Mouse (Mus musculus) testis, postnatal 14 days (tissue): ENCODE results near the gene Fsd1l.

Experiments
- DNase-seq: peaks from one replicate; pipeline ENCODE4 v3.0.0; 2021; ENCODE audit warnings: low spot score

Gene Fsd1l

GRCm38 (mm10) chr4:53631316-53632010 lies at the start of gene Fsd1l:
Gene Fsd1l (plus strand): TSS chr4:53631471.
- DNase-seq: peak; percentile 80

- no peak for DNase-seq
Measured at GRCm38 (mm10) chr4:53587676-53588075, 43.6 kb upstream of the Fsd1l start.

DNA sequence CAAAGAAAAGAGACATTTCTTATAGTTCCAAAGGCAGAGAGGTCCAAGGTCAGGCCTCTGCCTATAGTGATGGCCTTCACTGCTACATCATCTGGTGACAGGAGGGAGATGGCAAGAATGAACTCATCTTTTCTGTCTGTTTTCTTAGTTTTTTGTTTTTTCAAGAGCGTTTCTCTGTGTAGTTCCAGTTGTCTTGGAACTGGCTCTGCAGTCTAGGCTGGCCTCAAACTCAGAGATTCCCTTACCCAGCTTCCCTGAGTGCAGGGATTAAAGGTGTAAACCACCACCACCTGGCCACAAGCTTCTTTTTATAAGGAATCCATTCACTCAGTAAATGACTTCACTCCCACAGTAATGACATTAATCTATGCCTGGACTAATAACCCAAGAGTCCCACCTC lies 42.3 kb upstream of the Fsd1l start:
- no peak for DNase-seq

GRCm38 (mm10) chr4:53589466-53589865 lies 41.8 kb upstream of the Fsd1l start:
- no peak for DNase-seq

- DNase-seq: no peak
Measured at GRCm38 (mm10) chr4:53590163-53590562, 41.1 kb upstream of the Fsd1l start.

DNA sequence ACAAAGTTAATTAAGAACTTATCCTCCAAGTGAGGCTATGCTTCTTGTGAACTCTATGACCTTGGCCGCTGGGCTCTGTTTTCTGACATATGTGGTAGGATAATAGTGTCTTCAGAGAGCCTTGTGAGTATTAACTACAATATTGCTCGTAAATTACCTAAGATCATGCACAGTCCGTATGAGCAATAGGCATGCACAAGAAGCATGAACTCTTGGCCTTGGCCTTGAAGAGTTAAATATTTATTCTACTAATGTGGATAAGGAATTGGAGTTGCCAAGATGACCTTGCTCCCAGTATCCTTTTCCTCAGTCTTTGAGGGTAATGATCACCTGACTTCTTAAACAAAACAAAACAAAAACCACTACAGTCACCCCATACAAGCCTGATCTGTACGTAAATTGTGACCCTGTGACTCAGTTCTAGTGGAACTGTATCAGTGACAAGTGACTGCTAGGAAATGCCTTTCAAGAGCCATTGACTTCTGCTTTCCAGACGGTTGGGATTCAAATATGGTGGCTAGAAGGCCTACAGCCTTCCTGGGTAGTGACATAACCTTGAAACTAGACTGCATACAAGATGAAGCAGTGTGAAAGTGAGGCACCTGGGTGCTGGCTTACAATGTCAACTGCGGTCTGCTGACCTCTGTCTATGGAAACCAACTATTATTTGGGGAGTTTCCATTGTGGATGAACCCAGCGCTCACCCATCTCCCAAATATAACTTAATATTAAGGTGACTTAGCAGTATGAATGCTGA lies 40.4 kb upstream of the Fsd1l start:
- no peak for DNase-seq

GRCm38 (mm10) chr4:53591536-53591935 lies 39.7 kb upstream of the Fsd1l start:
- DNase-seq: no peak

- DNase-seq: no peak
Measured at GRCm38 (mm10) chr4:53591941-53592340, 39.3 kb upstream of the Fsd1l start.

DNA sequence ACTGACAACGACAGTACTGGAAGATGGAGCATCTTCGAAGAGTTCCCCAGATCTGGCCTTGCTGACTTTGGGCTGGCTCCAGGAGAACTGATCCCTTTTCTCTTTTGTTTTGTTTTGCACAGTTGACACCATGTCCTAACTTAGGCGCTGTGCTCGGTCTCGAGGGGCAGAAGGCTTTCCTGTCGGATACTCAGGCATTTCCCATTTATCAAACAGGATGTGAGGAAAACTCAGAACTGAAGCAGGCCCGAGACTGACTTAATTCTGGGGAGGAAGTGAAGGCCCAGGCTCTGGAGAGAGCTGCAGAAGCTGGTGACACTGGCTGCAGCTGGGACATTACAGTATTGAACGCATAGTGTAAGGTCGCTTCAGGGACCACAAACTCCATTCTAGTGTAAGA lies 38.9 kb upstream of the Fsd1l start:
- DNase-seq: no peak

DNA sequence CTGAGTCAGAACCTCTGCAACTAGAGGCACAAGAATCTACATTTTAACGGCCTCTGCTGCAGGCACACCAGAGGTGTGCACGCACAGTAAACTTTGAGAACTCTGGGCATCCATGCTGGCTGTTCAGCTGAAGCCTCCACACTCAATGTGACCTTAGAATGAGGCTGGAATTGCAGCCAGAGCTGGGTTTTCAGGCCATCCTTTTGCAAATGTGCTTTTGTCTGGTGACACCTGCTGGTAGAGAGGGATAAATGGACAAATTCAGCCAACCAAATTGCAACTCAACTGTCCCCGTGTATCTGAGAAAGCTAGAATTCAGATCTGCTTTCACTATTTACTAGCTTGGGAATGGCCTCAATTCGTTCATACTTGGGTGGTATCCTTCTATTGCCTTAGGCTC lies 37.1 kb upstream of the Fsd1l start:
- peak; percentile 29 for DNase-seq

DNA sequence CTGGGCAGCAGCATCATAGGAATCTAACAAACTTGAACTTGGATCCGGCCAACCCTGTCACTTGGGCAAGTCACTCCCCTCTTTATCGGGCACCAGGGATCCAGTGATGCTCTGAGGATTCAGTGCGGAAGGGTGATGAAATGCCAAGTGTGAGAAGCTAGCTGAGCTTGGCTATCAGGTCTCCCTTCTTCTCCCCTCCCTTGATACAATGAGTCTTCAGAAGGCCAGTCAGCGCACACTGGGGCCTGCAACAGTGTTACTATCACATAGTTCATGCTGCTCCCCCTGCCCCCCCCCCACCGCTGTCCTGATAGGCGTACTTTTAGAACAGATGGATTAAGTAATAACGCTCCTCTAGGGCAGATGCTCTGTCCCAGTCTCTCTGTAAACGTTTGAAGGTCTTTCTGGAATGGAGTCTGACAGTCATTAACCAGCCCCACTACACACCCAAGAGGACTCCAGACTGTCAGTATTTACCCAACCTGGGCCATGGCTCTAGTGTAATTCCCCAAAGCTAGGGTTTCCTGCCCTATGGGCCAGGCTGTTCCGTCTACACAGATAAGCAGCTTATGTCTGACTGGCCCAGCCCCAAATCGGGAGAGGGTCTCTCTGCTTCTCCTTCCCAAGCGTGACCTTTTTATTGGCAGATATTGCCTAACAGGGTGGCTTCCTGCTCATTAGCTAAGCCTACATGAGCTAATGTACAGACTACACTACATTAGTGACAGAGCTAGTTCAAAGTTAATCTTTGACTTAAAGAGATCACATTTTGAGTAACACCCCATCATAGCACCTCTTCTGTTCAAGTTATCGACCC lies 35.8 kb upstream of the Fsd1l start:
- peak; percentile 42 for DNase-seq

DNA sequence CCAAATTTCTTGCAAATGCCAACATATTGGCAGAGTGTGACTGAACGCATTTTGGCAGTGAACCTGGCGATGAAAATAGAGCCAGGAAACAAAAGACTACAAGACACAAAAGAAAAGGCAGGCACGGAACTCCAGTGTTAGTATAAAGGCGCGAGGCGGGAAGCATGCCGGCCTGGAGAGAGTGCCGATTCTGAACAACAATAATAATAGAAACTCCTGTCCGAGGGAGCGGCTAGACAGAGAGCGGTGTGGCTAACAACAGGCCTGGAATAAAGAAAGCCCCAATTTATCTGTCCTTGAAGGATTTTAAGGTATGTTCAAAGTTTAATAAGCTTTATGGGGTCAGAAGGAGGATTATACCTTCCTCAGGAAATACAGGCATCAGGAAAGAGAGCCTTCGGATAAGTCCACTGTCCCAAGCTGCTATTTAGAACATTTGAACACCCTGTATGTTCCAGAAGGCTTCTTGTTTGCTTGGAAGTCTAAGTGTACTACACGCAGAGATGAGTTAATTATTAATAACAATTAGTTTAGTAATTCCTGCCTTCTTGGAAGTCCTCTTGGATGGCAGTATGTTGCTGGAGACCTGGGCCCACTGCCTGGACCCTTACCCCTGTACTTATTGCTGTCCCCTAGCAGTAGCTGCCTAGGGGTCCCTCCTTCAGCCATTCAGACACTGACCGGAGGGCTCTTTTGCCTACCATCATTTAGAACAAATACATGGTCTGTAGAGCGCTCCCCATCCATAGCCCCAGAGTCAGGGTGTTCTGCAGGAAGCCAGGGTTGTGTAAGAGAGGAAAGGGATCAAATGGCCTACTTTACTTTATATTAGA lies 35.0 kb upstream of the Fsd1l start:
- no peak for DNase-seq

DNA sequence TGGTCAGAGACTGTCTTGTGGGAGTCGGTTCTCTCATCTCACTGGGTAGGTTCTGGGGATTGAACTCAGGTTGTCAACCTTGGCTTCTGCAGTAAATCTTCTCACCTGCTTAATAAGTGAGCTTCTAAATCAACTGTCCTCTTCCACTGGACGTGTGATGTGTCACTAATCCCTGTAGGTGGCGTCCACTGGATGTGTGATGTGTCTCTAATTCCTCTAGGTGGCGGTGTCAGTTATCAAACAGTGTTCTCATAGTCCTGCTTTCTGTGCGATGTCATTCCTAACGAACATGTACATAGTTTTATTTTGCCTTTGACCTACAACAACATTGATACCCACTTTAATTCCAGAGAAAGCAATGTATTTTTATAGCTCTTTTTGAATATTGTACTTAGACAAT lies 30.8 kb upstream of the Fsd1l start:
- DNase-seq: no peak

DNA sequence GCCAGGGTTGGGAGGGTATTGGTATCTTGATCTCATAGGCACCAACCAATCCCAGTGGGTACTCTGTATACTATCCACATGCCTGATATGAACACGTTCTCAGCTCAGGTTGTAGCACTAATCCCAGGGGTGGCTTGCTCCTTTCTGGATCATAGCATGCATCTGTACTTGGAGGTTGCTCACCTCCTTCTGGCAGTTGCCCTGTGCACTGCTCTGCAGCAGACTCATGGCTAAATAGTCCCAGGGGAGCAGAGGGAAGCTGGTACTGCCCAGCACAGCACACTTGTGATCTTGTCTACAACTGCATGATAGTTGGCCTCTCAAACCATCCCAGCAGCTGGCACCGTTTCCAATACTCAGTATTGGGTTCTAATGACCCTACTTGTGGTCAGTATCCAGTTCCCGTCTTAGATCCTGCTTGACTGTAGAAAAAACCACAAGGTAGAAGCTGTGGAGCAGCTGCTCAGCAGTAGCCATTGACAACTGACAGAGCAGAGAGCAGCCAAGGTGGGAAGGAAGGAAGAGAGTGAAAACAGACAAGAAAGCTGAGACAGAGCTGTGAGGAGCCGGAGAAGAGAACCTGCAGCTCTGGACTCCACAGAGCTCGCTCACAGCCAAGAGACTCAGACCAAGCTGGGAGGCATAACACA lies 16.6 kb upstream of the Fsd1l start:
- no peak for DNase-seq

DNA sequence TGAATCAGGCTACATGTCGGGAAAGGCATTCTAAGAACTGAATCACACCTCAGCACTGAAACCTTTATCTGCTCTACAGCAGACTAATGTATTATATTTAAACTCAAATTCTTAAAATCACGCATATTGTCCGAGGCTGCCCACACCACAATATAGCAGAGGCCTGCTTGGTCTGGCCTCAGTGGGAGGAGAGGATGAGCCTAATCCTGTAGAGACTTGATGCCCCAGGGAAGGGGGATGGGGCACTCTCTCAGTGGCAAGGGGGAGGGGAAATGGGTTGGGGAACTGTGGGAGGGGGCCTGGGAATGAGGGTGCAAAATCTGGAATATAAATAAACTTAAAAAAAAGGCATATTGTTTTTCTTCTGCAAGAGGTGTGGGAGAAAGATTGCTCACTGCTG lies 13.3 kb upstream of the Fsd1l start:
- DNase-seq: no peak

DNA sequence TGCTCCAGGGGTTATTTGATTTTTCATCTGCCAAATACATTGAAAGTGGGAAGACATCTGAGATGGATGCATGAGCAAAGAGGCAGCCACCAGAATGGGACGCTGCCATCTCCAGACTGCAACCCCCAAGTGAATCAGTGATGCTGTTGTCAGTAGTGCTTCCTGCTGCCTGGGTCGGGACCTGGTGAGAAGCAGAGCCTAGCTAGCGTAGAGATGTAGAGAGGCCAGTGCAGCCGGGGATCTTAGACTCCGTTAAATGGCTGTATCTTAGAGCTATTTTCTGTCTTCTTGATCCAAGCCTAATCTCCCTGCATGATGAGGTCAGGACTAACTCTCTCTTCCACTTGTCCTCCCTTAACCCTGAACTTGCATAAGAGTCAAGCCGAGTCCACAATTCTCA lies 11.2 kb upstream of the Fsd1l start:
- no peak for DNase-seq

DNA sequence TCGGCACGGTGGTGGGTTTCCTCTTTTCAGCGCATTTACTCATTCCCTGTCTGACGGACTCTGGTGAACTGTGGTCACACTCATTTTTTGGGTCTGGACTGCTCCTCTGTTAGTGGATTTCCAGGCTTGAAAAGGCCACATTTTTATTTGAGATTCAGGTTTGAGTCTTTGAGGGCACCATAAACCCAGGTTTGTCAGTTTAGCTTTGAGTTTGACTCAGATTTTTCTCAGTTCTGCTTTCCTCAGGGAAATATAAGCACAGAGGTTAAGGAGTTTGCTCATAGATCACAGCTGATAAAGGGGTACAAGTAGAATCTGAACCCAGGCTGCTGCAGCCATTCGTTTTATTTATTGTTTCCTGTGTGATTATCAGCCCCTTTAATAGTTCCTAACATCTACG lies 10.2 kb upstream of the Fsd1l start:
- DNase-seq: no peak

DNA sequence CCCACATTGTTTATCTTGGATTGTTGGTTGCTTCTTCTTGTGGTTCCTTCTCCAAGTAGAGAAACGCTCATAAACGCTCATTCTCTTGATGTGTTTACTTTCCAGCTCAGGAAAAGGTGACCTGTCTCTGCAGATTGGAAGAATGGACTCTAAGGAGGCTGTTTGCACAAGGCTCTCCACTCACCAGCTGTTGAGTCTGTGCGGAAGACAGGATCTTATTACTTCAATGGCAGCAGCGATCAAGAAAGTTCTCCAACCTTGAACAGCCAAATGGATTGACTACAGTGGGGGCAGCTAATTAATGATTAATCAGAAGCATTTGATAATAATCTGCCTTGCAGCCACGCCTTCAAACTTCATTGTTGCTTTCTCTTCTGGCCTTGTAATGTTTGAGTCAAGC lies 9.8 kb upstream of the Fsd1l start:
- no peak for DNase-seq

GRCm38 (mm10) chr4:53623711-53624110 lies 7.6 kb upstream of the Fsd1l start:
- no peak for DNase-seq

GRCm38 (mm10) chr4:53624816-53625215 lies 6.5 kb upstream of the Fsd1l start:
- DNase-seq: no peak

GRCm38 (mm10) chr4:53625263-53625662 lies 6.0 kb upstream of the Fsd1l start:
- no peak for DNase-seq

GRCm38 (mm10) chr4:53628924-53629323 lies 2.3 kb upstream of the Fsd1l start:
- DNase-seq: no peak
